Mouse (Mus musculus) frontal cortex, adult 2 months (tissue): ENCODE data around the gene Tmem53. TPM values are rescaled to one million over a fixed set of nuclear protein-coding genes. Genes with fewer than 3 reads are reported as not detected.

ENCODE experiments used
- DNase-seq, 2 experiments: peaks; one replicate each; pipeline ENCODE4 v3.0.0; 2022; ENCODE audit warnings: low spot score in 1 of 2; ENCODE audit errors: extremely low spot score in 1 of 2
- polyA plus RNA-seq: library from polyadenylated mRNA; depleted of rRNA; stranded (reverse); fragments of >200 nt; gene quantifications from 2 replicates; pipeline ENCODE4 v1.2.3, GENCODE M21; 2012

The Tmem53 gene
- polyA plus RNA-seq, 1 experiment, result 7.9 TPM

DNA sequence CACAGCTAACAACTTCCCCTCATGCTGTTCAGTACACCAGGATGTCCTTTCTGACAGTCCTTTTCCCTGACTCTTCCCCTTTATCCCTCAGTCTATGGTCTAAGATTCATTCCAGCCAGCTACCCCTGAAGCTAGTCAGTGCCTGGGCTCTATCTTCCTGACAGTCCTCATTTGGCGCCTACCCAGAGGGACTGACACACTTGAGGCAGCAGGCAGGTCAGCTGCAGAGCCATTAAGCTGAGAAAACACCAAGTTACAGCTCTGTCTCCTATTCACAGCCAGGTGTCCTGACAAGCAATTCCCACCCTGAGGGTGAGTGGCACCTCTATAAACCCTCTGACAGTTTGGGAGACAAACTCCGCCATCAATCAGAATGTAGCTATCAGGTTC is 27.5 kb downstream of the Tmem53 start:
- no peak for DNase-seq

DNA sequence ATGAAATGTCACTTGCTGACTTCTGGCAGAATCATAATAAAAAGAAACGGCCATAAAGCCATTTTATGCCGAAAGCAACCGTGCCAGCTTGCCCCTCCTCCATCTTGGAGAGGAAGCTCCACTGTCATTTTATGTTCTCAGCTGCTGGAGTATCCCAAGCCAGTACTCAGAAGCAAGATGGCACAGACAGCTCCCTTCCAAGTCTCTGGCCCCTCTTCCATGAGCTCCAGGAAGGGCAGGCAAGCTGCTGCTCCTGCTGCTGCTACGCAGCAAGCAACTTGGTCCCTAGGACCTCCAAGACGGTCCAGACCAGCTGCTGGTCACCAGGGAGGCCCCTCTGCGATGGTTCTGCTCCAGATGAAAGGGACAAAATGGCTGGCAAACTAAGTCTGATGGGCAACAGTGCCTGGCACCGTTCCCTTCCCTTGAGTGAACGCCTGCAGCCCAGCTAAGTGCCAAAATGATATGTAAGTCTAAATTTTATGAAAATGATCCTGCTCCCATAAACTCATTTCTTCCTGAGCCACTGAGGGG is 28.7 kb downstream of the Tmem53 start:
- DNase-seq, result no peak

DNA sequence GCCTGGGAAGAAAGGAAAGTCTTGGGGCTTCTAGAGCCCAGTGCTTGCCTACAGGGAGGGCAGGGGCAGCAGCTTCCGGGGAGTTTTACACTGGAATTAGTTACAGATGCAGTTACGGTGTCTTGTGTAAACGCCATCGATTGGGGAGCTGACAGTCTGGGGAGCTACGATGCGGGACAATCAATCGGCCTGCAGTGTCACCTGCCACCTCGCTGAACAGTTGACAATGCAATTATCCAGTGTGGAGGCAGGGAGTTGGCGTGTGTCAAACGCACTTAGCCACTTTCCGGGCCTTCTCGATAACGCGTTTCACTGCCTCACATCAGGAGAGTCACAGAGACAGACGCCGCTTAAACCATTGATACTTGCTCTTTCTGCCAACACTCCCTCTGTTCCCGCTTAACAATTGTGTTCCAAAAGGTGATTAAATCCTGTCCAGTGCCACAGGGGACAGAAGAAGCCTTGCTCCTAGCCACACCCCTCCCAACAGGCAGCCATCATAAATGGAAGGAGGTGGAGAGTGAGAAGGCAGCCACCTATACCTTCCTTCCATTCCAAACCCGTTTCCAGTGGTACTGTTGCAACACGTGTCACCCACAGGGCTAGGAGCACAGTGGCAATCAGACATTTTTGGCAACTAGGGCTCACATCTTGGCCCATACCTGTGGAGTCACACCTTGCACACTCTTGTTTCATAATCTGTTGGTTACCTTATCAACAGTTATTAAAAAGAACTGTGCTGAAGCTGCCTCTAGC is 29.5 kb downstream of the Tmem53 start:
- no peak for DNase-seq

DNA sequence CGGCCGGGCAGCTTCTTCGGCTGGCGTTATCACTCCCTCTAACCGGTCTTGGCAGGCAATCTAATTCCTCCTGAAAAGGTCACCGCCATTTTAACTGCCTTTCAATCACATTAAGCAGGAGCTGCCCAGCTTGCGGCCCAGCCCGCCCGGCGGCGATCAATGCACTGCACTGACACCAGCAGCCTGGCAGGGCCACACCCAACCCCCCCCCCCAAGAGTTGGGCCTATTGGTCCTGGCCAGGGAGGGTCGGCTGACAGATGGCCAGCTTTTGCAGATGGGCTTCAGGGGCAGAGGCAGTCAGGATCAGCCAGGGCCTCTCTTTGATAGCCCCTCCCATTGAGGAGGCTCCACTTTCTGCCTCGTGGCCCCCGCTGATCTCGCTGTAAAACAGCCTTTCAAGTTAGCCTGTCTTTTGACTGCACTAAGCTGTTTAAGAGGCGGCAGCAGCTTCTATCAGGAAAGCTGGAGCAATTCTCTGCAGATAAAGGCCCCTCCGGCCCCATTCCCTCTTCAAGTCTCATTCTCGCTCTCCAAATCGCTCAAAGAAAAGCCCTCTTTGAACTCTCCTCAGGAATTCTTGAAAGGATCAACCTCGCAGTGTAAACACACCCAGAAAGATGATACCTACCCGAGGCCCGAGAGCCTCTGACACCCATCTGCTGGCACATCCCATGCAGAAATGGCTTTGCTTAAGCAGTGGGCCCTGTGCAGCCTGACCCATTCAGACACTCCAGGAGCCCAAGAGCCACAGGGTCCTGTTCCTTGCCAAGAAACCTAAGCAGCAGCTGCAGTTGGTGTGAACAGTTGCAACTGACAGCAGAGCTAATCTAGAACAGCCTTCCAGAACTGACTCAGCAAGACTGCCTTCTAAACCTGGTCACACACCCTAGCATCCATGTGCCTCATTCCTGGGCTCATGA is 31.8 kb downstream of the Tmem53 start:
- no peak for DNase-seq

DNA sequence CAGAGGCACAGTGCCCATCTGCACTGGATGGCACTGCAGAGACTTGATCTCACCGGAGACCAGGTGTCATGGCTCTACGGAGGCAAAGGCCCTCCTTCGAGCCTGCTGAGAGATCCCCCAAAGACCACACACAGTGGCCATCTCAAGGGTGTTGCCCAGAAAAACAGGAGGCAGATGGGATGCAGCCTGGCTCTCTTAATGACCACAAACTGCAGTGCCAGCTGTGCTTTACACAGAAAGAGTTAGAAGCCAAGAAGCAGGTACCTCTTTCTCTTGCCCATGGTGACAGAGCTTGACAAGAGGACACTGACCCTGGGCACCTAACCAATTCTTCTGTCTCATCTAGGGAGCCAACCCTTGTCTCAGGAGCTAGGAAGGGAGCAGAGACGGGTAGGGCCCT is 32.6 kb downstream of the Tmem53 start:
- DNase-seq, result no peak

DNA sequence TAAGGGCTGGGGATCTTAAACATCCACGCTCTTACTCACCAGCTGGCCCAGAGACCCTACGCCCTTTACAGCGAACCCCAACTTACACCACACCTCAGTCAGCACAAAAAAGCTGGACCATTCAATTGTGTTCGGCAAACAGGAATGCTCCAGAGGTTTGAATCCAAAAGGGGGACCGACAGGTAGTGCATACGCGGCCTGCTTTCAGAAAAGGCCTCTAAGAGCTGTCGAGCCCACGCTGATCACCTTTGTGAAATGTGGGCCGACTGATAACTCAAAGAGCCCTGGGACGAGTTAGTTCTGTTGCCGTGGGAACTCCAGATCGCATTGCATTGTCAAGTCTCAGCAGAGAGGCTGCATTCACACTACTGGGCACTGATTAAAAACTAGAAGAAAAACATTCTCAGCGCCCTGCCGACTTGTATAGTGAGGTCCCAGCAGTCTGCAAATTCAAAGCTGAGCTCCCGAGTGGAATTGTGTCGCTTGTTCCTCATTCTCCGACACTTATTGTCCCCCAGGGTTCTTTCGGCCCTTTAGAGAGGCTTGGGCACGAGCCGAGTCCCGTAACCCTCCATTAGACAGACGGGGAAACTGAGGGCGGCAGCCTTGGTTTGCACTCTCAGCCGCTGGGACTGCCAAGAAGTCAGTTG is 36.7 kb downstream of the Tmem53 start:
- DNase-seq, result no peak

DNA sequence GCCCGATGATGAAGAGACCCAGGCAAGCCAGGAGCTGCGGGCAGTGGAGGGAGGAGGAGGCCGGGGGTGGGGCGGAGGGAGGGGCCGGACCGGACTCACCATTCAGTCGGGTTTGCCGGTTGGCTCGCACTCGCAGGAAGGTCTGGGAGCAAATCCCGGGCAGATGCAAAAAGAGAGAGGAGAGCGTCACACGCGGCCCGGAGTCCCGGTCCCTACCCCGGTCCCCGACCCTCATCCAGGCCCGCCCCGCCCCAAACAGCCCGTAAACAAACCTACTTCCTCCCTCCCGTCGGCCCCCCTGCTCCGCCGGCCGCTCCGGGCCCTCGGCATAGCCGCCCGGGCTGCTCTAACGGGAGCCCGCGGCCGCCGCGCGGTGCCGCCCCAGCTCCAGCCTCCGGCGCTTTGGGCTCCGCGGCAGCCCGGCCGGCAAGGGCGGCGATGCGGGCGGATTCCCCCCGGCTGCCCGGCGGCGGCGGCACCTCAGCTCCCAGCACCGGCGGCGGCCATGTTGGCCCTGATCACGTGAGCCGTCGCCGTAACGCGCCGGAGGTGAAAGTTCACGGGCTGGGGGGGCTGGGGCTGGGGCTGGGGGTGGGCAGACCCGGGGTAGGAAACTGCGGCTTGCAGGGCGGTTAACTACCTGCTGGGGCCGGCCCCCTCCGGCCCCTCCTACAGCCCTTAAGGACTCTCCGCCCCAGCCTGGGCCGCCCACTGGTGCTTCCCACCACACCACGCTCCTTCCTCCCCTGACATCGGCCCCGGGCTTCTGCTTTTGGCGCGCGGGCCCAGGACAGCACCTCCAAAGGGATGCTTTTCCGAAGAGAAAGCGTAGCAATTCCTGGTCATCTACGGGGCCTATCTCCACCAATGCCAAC is 37.4 kb downstream of the Tmem53 start:
- DNase-seq, result peak in 1 of 2 experiments; percentile 71

DNA sequence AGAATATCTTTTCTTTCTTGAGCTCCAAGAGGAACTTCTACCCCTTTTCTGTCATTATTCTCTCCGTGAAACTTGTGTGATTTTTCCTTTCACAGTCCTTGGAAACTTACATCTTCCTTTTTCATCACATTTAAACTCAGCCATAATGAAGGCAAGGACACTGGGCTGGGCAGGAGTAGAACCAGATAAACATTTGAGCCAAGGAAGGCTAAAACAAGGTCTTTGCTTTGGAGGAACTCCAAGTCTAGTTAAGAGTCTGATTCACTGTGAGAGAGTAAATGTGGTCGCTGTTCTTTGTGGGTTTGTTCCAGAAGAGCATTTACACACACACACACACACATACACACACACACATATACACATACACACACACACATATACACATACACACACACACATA is 39.9 kb downstream of the Tmem53 start:
- no peak for DNase-seq

DNA sequence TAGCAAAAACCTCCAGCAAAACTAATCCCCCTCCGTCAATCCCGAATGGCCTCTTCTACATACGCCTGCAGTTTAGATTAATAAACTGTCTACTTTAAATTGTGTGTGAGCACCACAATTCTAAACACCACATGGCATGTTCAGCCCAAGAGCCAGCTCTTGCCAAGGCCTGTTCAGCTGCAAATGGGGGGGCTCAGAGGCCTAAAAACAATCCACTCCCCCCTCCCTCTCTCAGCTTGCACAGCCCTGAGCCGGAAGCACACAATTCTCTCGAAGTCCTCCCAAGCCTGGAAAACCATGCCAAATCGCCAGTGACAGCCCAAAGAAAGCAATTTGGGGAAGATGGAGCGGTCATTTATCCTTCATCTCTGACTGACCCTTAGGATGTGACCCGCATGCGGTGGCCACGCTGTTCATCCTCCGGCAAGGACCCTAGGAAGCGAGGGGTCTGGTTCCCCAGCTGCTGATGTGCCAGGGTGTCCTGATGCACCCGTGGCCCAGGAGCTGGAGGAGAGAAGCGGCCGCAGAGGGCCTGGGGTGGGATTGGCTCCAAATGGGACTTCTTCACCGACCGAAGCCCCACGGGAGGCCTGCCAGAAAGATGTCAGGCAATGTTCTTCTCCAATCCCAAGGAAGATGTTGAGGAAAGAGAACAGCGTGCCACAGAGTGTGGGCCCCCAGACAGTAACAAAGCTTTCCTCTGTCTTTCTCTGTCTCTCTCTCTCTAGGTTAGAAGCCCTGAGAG is 45.3 kb downstream of the Tmem53 start:
- no peak for DNase-seq

DNA sequence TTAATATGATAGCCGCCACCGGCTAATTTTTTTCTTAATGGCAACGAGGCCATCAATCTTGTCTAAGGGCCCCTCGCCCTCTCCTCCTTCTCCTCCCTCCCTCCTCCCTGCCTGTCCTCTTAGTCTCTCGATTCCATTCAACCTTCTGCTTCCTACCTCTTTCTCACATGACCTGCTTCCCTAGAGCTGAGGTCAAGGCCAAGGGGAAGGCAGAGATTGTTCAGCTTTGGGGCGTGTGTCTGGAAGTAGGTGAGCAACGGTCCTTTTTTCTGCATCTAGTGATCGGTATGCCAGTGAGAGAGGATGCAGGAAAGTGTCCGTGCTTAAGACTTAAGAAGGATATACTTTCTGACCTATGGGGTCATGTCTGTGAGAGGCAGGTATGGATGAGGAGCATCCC is 46.1 kb downstream of the Tmem53 start:
- DNase-seq, result no peak

DNA sequence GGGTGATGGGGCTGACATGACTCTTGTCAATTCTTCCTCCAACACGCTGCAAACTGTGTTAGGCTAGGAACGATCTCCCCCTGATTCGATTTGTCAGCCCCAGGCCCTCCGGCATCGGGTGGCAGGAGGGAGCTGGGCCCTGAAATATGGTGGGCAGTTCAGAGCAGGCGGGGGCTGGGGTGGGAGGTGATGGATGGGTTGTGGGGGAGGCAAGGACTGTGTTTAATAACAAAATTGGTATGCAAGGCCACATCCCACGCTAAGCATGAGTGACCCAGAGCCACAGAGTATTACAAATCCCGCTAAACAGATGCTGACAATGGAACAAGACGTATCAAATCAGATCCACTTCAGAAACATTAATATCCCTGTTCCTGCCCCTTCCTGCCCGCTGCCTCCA is 48.2 kb downstream of the Tmem53 start:
- DNase-seq, result no peak

DNA sequence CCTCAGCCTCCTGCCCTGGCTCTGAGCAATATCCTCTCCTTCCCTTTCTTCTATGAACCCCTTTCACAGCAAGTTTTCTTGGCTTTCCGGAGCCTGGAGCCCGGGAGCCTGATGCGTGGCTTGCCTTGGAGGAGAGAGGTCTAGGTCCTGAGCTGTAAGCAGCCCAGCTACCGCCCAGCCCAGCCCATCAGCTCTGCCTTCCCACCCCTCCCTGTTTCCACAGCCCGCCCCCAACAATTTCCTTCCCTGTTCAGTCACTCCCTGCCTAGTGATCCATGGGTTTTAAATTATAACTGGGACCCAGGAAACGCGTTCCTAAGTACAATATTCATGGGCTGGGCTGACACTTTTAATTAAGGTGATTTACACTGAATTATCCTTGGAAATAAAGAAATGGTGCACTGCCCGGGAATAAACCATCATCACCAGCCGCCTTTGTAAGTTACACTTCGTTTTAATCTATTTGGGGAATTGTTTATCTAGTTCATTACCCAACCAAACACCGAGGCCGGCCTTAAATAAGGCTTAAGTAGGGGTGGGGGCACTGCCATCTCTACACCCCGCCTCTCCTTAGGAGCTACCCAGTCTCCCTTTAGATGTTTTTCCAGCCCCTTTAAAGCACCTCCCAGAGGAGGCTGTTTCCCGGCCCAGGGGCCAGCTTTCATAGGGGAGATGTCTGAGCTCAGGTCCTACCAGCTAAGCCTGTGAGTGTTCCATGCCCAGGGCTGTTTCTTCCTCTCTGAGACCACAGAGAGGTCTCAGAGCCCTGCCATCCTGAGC is 50.5 kb downstream of the Tmem53 start:
- no peak for DNase-seq

DNA sequence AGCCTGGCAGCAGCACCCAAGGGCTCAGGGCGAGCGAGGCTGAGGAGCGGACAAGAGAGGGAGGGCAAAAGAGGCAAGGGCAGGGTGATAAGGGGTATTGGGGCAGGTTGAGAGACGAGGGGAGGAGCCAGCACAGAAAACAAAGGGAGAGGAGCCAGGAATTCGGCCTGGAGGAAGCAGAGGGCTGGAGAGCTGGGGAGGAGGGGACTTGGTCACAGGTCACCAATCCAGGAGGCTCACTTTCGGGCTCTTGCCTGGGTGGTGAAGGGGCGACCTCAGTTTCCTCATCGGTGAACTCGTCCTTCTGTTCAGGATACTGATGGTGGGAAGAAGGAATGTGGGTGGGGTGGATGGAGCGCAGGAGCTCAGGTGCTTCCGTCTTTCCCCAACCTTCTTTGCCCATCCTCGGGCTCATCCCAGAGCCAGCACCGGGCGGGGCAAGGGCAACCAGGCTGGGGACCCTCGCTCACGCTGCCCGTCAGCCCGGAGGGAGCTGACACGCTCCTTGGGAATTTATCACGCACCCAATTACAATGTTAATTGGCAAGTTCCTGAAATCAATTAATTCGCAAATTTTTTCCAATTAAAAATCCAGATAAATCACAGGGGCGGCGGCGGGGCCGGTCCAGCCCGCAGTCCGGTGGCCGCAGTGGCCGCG is 52.0 kb downstream of the Tmem53 start:
- DNase-seq, result no peak

DNA sequence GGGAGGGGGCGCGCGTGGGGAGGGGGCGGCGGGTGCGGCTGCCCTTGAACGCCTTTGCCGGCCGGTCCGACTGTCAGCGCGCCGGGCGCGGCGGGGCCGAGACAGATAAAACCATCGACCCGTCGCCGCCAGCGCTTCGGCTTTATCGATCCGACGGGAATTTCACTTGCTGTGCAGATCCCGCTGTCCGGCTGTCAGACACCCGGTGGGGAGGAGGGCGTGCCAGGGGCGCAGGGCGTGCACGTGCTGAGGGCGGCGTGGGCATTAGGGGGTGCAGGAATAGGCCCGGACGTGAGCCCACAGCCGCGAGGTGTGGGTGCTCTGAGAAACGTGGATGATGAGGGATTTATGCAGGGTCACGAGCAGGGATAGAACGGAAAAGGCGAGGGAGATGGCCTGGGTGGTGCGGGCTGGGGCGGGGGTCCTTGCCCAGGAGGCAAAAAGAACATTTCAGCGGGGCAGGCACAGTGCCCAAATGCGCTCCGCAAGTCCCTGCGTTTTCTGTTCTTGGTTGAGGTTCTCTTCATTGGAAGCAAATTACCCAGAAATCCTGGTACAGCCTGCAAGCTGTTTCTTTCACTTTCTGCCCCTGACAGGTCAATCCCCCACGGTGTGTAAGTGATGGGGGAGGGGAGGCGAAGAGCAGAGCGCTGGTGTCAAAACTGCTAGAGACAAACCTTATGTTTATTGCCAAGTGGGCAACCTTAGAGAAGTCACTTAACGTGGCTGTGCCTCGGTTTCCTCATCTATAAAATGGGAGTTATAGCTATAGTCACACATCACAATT is 52.7 kb downstream of the Tmem53 start:
- DNase-seq, result no peak

DNA sequence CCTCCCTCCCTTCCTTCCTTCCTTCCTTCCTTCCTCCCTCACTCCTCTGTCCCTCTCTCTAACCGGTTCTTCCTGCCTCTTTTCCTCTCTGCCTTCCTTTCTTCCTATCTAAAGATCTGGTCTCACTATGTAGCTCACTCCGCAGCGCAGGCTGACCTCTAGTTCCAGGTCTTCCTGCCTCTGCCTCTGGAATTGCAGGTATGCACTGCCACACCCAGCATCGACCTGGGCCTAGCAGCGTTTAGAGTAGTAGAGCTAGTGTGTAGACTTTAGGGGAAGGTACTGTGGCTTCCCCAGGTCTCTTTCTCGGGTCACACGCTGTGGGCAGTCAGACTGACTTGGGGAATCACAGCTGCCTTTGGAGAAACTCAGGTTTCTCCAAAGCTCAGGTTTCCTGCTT is 53.7 kb downstream of the Tmem53 start:
- DNase-seq, result no peak

DNA sequence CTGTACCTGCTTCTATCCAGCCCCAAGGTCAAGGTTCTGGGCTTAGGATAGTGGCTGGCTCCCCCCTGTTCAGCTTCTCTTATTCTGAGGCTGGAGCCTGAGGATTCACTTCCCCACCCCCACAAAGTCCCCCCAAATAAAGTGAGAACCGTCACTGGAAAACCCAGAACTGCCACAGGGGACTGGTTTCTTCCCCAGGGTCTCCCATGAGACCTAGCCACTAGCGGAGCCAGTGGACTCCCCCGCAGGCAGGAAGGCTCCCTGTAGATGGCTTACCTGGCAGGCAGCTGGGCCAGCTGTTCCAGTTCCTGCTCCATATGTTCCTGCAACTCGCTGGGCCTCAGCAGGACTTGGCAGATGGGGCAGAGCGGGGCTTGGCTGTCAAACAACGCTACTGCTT is 55.5 kb downstream of the Tmem53 start:
- no peak for DNase-seq

DNA sequence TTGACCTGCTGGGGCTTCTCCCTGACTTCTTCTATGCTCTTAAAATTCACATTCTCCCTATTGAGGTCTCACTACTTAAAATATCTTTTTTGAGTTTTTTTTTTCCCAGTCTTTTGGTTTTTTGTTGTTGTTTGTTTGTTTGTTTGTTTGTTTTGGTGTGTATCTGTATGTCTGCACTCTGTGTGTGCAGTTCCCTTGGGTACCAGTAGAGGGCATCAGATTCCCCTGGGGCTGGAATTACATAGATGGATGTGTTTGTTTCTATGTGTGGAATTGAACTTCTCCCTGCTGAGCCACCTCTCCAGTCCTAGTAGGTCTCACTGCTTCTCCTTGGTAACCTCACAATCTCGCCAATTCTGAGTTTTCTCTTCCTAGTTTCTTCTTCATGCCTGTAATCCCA is 57.7 kb downstream of the Tmem53 start:
- DNase-seq, result no peak
